Mouse (Mus musculus) hindbrain, embryonic 14.5 days (tissue): Measurements from ENCODE around the gene Lemd2. TPM values are rescaled to one million over a fixed set of nuclear protein-coding genes. Genes with fewer than 3 reads are reported as not detected.

Source experiments
- ATAC-seq: fragments of 200-750 bp; cut with Nextera tagmentation; 2 replicates; pipeline ENCODE4 v1.8.0; 2017; ENCODE audit warnings: moderate number of reproducible peaks, mild to moderate bottlenecking, moderate TSS enrichment, moderate library complexity; ENCODE audit not compliant: low FRiP score
- DNase-seq: peaks from one replicate; pipeline ENCODE4 v3.0.0-alpha.2; 2015; ENCODE audit warnings: low spot score
- H3K27ac ChIP-seq: fragments of 300-500 bp; sonication (generic); 2 replicates; pipeline ENCODE4 v1.5.1; 2014; ENCODE audit warnings: mild to moderate bottlenecking, moderate library complexity
- H3K27me3 ChIP-seq: fragments of 300-500 bp; sonication (generic); 2 replicates; pipeline ENCODE4 v1.6.1; 2014; ENCODE audit warnings: mild to moderate bottlenecking, low read length, mixed read lengths; ENCODE audit not compliant: control insufficient read depth, insufficient read depth
- H3K36me3 ChIP-seq: fragments of 300-500 bp; sonication (generic); replicated peaks from 2 replicates; pipeline ENCODE4 v1.6.1; 2014; ENCODE audit not compliant: control insufficient read depth, insufficient read depth
- H3K4me1 ChIP-seq: fragments of 300-500 bp; sonication (generic); replicated peaks from 2 replicates; pipeline ENCODE4 v1.6.1; 2014; ENCODE audit warnings: antibody characterized with exemption, low read length, mixed read lengths; ENCODE audit not compliant: control insufficient read depth, insufficient read depth
- H3K4me2 ChIP-seq: fragments of 300-500 bp; sonication (generic); replicated peaks from 2 replicates; pipeline ENCODE4 v1.6.1; 2014; ENCODE audit warnings: mild to moderate bottlenecking, moderate library complexity
- H3K4me3 ChIP-seq: fragments of 300-500 bp; sonication (generic); replicated peaks from 2 replicates; pipeline ENCODE4 v1.5.1; 2014; ENCODE audit warnings: mild to moderate bottlenecking, low read length
- H3K9ac ChIP-seq: fragments of 300-500 bp; sonication (generic); 2 replicates; pipeline ENCODE4 v1.6.1; 2014
- H3K9me3 ChIP-seq: fragments of 300-500 bp; sonication (generic); 2 replicates; pipeline ENCODE4 v1.6.1; 2016; ENCODE audit warnings: low read length; ENCODE audit not compliant: control insufficient read depth
- WGBS: fragments of 180-500 bp; shearing (Covaris S2); extraction: QIAGEN DNeasy Blood & Tissue Kit; methylation state at CpG from one replicate; pipeline ENCODE4 v1.1.7; 2014; 5-methylcytosine and 5-hydroxymethylcytosine counted together
- polyA plus RNA-seq: library from polyadenylated mRNA; unstranded; fragments of >200 nt; fragmentation: Nextera tagmentation; extraction: Ambion mirVana; gene quantifications from 2 replicates; pipeline ENCODE4 v1.2.1, GENCODE M21; 2014

Gene Lemd2
- polyA plus RNA-seq, 1 experiment from 2014 or later: 24.3 TPM

- no peak overlapping the region for H3K4me3 ChIP-seq
- H3K4me2 ChIP-seq: no peak overlapping the region
- no peaks in the 10 kb centered on the region for H3K9me3 ChIP-seq
- no peak overlapping the region for H3K9ac ChIP-seq
- peaks cover 3% of the 10 kb centered on the region; the same call in 1 of the 2 replicates for H3K4me1 ChIP-seq
- no peaks in the 10 kb centered on the region for H3K27me3 ChIP-seq
- no peak overlapping the region for H3K27ac ChIP-seq
- 83% methylated on average over 6 of the region's 6 CpGs for WGBS
- DNase-seq (no peak), ATAC-seq (no peak)
- no peaks in the 10 kb centered on the region for H3K36me3 ChIP-seq
These were observed 45.8 kb downstream of the Lemd2 start for GRCm38 (mm10) chr17:27158439-27158838.

- H3K4me1 ChIP-seq: peaks cover 3% of the 10 kb centered on the region; the same call in 1 of the 2 replicates
- H3K9me3 ChIP-seq: no peaks in the 10 kb centered on the region
- no peak overlapping the region for H3K4me2 ChIP-seq
- ATAC-seq: no peak
- no peak for DNase-seq
- H3K36me3 ChIP-seq: no peaks in the 10 kb centered on the region
- no peak overlapping the region for H3K4me3 ChIP-seq
- no peaks in the 10 kb centered on the region for H3K27me3 ChIP-seq
- WGBS: 68% methylated on average over 8 of the region's 8 CpGs
- H3K9ac ChIP-seq: no peak overlapping the region
- H3K27ac ChIP-seq: no peak overlapping the region
These were observed 48.5 kb downstream of the Lemd2 start for GRCm38 (mm10) chr17:27155752-27156151.

- no peaks in the 10 kb centered on the region for H3K27me3 ChIP-seq
- H3K4me2 ChIP-seq: no peak overlapping the region
- H3K36me3 ChIP-seq: no peaks in the 10 kb centered on the region
- no peak overlapping the region for H3K27ac ChIP-seq
- H3K9ac ChIP-seq: no peak overlapping the region
- DNase-seq (no peak), ATAC-seq (no peak)
- H3K4me3 ChIP-seq: no peak overlapping the region
- no peaks in the 10 kb centered on the region for H3K9me3 ChIP-seq
- whole genome bisulfite sequencing: 75% methylated on average over 6 of the region's 6 CpGs
- peaks cover 10% of the 10 kb centered on the region; the same call in 1 of the 2 replicates for H3K4me1 ChIP-seq
These were observed 49.4 kb downstream of the Lemd2 start for GRCm38 (mm10) chr17:27154881-27155280.

- 87% methylated on average over 14 of the region's 14 CpGs for WGBS
- DNase-seq (no peak), ATAC-seq (no peak)
- Histone ChIP-seq H3K4me1 (peaks cover 15% of the 10 kb centered on the region), H3K9ac (no peak overlapping the region), H3K36me3 (no peaks in the 10 kb centered on the region), H3K4me3 (no peak overlapping the region), H3K9me3 (no peaks in the 10 kb centered on the region), H3K27me3 (no peaks in the 10 kb centered on the region), H3K27ac (no peak overlapping the region), H3K4me2 (no peak overlapping the region)
These were observed 50.0 kb downstream of the Lemd2 start for GRCm38 (mm10) chr17:27154256-27154655.

- Histone ChIP-seq H3K4me2 (no peak overlapping the region), H3K9me3 (no peaks in the 10 kb centered on the region), H3K4me3 (no peak overlapping the region), H3K9ac (no peak overlapping the region), H3K27me3 (no peaks in the 10 kb centered on the region), H3K4me1 (peaks cover 18% of the 10 kb centered on the region), H3K27ac (no peak overlapping the region), H3K36me3 (no peaks in the 10 kb centered on the region)
- 51% methylated on average over 9 of the region's 9 CpGs for WGBS
- DNase-seq (no peak), ATAC-seq (no peak)
These were observed 50.5 kb downstream of the Lemd2 start for GRCm38 (mm10) chr17:27153773-27154193.

- Histone ChIP-seq H3K4me2 (no peak overlapping the region), H3K36me3 (no peaks in the 10 kb centered on the region), H3K27ac (no peak overlapping the region), H3K9ac (no peak overlapping the region), H3K4me3 (no peak overlapping the region), H3K9me3 (no peaks in the 10 kb centered on the region), H3K27me3 (no peaks in the 10 kb centered on the region), H3K4me1 (peaks cover 19% of the 10 kb centered on the region)
- 66% methylated on average over 8 of the region's 8 CpGs for WGBS
- DNase-seq (no peak), ATAC-seq (no peak)
These were observed 51.1 kb downstream of the Lemd2 start for GRCm38 (mm10) chr17:27152976-27153723.

- peaks cover 24% of the 10 kb centered on the region for H3K4me1 ChIP-seq
- no peak overlapping the region for H3K9ac ChIP-seq
- no peak for DNase-seq
- no peak overlapping the region for H3K4me2 ChIP-seq
- no peak overlapping the region for H3K4me3 ChIP-seq
- no peaks in the 10 kb centered on the region for H3K9me3 ChIP-seq
- 68% methylated on average over 8 of the region's 8 CpGs for WGBS
- H3K36me3 ChIP-seq: no peaks in the 10 kb centered on the region
- no peaks in the 10 kb centered on the region for H3K27me3 ChIP-seq
- no peak for ATAC-seq
- H3K27ac ChIP-seq: no peak overlapping the region
These were observed 52.9 kb downstream of the Lemd2 start for GRCm38 (mm10) chr17:27151411-27151810.

GRCm38 (mm10) chr17:27150871-27151270, 53.4 kb downstream of the Lemd2 start:
- ATAC-seq: no peak
- no peaks in the 10 kb centered on the region for H3K27me3 ChIP-seq
- H3K4me1 ChIP-seq: peaks cover 29% of the 10 kb centered on the region
- no peak overlapping the region for H3K9ac ChIP-seq
- no peak for DNase-seq
- no peaks in the 10 kb centered on the region for H3K9me3 ChIP-seq
- no peak overlapping the region for H3K4me3 ChIP-seq
- no peak overlapping the region for H3K4me2 ChIP-seq
- 53% methylated on average over 7 of the region's 7 CpGs for WGBS
- no peak overlapping the region for H3K27ac ChIP-seq
- H3K36me3 ChIP-seq: no peaks in the 10 kb centered on the region

- peaks cover 30% of the 10 kb centered on the region for H3K4me1 ChIP-seq
- H3K9me3 ChIP-seq: no peaks in the 10 kb centered on the region
- H3K27ac ChIP-seq: no peak overlapping the region
- no peak overlapping the region for H3K9ac ChIP-seq
- no peaks in the 10 kb centered on the region for H3K36me3 ChIP-seq
- ATAC-seq (no peak), DNase-seq (no peak)
- H3K27me3 ChIP-seq: no peaks in the 10 kb centered on the region
- no peak overlapping the region for H3K4me2 ChIP-seq
- WGBS: 21% methylated on average over 8 of the region's 8 CpGs
- H3K4me3 ChIP-seq: no peak overlapping the region
These were observed 57.8 kb downstream of the Lemd2 start for GRCm38 (mm10) chr17:27146323-27146923.
